Mouse (Mus musculus): ENCODE measurements around the gene Gm9747.

The Gm9747 gene

DNA sequence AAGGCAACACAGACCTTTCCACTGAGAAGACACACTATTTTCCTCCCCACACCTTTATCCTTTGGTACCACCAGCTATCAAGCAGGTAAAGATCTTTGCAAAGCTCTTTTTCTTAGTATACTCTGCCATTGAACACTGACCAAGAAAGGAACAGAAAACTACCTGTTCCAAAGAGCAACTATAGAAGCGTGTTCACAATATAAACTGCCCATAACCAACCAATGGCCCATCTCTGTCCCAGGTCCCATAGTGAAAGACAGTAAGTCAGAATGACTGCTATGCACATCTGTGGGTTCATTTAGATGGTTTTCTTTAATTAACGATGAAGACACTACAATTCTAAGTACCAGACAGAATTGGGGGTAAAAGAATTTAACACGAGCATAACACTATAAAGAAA lies at the start of gene Gm9747:
Gene Gm9747 (plus strand): TSS at position 301 of the 400 bp plus-strand sequence.
- no peak for DNase-seq (ENCODE audit: low read depth, low spot score)

DNA sequence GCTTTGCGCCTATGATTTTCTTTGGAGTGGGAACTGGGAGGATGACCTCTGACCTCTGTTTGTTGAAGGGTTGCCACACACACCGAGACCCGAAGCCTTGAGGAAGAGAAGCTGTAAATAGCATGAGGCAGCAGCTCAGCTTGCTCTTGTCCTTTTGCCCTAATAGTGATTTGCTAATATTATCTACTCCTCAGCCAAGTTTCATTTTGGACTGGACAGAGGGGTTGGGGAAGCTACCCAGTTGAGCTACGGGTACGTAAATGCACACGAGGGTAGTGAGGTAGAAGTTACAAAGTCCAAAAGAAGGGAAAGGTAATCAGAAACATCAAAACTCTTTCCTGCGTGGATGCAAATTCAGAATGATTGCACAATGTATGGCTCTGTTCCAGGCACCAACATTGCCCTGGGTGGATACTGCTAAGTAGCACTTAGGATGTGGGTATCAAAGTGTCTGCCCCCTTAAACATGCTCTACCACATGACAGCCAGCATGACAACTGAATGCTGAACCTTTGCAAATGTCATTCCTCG lies 48.9 kb upstream of the Gm9747 start:
- no peak for DNase-seq (ENCODE audit: low read depth, low spot score)

DNA sequence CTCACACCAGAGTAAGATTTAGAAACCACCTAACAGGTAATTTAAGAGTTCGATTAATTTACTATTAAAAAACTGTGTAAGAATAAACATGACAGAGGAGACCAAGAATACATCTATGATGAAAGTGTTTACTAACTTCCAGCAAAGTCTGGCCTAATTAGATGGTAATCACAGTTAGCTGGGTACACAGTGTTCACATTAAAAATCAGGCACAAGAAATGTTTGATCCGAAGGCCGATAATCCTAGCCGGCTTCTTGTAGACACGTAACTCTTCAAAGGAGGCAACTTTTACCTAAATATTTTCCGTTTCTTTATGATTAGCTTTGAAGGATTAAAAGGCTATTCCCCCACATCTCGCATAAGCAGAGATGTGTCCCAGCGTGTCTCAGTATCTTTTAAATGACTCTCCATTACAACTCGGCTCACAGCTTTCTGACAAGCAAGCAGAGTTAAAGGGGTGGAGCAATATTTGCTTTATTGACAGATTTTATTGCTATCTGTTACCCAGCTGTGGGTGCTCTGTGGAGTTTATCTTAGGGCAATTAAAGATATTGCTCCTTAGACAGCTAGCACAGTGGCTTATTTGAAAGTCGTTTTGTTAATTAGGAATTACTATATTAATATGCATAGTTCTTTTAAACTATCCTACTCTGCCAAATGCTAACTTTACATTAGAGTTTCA lies 44.2 kb upstream of the Gm9747 start:
- DNase-seq (ENCODE audit: low read depth, low spot score), result no peak

DNA sequence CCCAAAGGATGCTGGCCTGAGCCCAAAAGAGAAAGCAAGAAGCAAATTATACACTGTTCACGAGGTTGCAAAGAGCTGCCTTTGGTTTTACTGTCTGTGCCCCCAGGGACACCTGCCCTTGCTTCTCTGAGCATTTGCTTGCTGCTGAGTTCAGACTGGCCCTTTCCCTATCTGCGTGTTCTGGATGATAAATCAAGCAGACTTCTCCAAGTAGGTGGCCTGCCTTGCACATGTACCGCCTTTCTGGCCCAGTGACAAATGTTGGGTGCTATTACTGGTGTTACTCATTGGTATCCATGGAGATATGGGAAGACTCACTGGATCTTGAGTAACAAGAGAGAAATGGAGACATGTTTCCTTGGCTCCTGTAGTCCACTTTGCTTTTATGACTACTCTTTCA lies 43.4 kb upstream of the Gm9747 start:
- no peak for DNase-seq (ENCODE audit: low read depth, low spot score)

DNA sequence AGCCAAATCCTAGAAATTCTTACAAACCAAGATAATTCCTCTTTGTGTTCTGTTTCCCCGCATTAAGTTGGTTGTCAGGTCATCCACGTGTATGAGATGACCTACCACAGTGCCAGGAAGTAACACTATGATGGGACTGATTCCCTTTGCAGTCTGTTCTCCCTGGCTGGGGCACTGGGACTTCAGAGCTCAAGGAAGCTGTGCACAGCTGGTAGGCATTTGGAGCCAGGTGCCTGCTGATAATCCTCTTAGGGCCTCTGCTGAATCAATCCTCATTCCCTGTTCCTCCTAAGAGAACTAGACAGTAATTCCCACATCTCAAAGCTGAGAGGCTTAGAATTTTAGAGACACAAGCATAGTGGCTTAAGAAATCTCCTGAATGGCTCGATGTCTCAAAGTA lies 41.3 kb upstream of the Gm9747 start:
- no peak for DNase-seq (ENCODE audit: low read depth, low spot score)

DNA sequence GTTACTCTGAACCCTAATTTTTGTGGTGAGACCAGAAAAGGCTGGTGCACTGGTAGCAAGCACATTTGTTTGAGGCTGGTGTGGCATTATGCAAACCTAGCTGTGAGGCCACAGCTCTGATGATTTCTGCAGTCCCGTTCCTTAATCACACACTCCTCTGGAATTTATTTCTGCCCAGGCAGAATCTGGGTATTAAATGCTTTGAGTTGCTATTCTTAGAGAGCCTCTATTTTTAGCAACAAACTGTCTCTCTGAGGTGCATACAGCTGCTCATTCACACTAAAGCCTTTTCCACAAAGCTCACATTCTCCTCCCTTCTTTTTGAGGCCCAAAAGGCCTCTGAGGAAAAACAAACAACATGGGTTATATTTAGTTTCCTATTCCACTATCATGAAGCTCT lies 33.0 kb upstream of the Gm9747 start:
- no peak for DNase-seq (ENCODE audit: low read depth, low spot score)

DNA sequence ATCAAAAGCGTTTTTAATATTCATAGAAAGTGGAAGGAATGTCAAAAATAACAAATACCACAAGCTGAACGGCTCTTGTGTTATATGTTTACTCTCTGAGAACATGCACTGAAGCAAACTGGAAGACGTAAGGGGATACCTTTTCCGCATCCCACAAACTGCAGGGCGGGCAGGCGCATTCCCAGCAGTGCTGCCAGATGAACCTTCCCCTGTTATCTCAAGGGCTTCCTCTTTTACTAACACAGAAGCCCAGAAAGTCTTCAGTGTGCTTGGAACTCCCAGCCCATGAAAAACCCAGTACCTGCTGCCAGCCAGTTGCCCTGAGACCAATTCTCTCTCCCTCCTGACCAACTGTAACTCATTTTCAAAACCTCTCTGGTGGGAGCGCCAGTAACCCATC lies 32.3 kb upstream of the Gm9747 start:
- no peak for DNase-seq (ENCODE audit: low read depth, low spot score)

DNA sequence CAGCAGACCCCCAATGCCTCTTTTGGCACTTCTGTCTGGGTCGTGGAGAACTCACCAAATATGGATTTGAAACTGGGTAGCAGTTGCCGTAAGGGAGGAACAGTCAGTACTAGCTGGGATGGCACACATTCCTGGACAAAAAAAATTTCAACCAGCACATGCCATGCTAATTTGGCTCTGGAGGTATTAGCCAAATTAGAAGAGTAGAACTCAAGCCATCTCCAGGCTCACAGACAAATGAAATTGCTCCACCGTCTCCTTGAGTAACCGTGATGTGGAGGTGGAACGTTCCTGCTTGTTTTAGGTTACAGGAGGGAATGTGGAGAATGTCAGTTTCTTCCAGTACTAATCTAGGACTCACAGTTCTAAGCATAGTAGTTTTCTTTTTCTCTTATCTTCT lies 25.4 kb upstream of the Gm9747 start:
- no peak for DNase-seq (ENCODE audit: low read depth, low spot score)

DNA sequence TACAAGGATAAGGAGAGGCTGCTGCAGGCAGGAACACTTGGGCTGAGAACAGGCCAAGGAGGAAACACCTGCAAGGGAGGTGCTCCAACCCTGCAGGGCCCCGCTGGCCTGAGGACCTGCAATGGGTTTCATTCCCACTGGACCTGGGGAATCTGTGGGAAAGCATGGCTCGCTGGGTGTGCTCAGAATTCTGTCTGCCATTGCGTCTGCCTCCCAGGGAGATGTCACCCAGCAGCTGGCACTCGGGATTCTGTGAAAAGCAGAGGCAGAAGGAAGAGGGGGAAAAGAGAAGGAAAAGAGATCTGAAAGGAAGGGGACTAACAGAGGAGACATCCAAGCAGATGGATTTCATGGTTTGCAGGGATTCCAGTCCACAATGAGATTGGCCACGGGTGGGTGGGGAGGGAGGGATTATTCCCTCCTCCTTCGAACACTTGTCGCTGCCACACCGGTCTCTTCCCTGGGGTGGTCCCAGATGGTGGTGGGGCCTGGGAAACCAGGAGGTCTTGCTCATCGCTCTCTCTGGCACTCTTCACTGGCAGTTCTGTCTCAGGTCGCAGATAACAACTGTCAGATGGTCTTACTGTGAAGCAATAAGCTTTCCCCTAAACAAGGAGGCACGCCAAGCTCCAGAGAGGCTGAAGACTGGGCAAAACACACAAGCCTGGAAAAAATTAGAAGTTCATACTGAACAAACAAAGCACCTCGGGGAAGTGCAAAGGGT lies 12.1 kb upstream of the Gm9747 start:
- DNase-seq (ENCODE audit: low read depth, low spot score), result no peak

DNA sequence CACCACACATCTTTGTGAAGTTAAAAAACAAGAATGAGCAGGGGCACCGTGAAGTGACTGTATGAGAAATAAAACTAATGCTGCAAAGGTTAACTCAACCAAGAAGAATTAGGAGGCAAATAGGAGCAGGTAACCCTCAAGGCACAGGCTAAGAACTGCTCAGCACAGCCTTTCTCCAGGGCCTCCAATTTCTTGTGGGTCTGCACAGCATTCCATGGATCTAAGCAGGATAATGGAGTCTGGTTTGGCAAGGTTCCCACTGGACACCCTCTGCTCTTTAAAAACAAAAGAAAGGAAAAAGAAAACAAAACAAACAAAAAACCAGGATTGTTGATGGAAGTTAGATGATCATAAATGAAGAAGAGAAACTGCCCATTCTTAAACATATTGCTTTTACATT lies 11.4 kb upstream of the Gm9747 start:
- DNase-seq (ENCODE audit: low read depth, low spot score), result no peak

DNA sequence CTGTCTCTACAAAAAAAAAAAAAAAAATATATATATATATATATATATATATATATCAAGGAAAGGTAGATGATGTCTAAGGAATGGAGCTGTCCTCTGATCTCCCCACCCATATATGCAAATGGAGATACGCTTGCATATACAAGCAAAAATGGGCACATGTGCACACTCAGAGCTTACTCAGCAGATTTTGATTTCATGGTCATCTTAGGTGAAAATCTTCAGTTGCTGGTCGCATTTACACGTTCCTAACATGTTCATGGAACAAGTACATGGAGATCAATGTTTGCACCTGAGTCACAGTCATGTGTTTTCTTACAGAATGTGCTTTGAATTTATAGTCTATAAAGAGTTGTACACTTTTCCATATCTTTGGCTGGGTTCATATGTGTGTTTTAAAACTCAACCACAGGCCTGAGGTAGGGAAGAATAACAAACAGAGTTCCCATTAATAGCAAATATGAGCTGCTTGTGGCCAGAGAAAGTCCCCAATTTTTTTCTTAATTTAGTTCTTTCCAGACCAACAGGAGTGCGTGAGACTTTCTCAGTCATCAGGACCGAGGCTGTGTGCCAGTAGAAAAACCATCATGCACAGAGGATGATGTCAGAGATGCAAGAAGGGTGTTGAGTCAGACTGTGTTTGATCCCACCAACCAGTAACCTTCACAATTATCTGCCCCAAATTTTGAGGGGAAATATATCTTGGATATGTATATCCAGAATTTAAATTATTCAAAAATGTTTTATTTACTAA lies 9.7 kb upstream of the Gm9747 start:
- DNase-seq (ENCODE audit: low read depth, low spot score), result no peak

DNA sequence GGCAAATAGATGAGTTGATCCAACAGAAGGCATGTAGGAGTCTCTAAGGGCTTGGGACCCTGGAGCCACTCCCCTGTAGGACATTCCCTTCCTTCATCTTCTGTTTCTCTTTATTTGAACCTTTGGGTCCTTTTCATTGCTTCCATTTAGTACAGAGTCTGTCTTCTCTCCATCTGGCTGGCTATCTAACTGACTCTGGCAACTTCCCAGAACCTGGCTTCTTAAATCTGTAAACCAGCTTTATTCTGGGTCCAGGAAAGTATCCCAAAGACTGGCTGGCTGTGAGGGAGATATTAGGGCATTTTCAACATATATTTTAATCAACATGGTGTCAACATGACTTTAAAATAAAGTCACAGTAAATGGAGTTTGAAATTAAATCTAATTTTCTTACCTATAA lies 4.1 kb upstream of the Gm9747 start:
- DNase-seq (ENCODE audit: low read depth, low spot score), result no peak

DNA sequence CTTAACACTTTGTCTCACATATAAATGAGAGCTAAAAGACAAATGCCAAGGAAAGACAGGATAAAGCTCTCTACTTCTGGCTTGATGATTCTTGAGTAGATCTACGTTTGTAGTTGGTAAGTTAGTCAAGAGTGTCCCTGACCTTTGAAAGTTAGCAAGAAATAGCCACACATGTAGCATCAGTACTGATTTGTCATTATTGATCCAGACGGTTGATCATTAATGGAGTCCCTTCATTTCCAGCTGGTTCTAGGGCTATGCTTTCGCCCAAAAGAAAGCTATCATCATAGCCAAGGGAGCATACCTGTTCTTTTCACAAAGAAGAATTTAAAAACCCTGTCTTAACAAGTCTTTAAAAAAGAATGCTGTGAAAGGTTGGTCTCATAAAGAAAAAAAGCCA lies 1.7 kb downstream of the Gm9747 start:
- DNase-seq (ENCODE audit: low read depth, low spot score), result no peak

DNA sequence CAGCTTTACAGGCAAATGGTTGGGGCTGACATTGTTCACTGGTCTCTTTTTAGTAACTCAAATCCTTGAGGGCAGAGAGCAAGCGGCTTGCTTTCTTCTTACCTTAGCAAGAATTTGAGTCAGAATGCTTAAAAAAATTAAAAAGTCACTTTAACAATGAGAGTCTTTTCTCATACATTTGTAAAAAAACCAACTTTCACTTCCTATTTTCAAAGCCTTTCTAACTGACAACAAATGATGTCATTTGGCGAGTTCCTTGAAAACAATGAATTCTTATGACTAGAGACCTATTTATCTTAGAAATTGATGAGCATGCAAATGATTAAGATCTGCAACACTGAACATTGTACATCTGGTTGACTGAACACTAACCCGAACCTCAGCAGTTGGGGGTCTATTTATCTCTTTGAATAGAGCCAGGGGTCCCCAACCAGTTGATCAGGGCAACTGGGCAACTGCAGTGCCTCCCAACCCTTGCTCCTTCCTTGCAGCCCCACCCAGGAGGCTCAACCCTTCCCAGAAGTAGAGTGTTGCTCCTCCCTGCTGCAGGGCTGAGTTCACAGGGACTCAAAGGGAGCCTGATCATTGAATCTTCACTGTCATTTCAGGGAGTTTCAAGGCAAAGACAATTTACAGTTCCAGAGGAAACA lies 2.7 kb downstream of the Gm9747 start:
- DNase-seq (ENCODE audit: low read depth, low spot score), result no peak

DNA sequence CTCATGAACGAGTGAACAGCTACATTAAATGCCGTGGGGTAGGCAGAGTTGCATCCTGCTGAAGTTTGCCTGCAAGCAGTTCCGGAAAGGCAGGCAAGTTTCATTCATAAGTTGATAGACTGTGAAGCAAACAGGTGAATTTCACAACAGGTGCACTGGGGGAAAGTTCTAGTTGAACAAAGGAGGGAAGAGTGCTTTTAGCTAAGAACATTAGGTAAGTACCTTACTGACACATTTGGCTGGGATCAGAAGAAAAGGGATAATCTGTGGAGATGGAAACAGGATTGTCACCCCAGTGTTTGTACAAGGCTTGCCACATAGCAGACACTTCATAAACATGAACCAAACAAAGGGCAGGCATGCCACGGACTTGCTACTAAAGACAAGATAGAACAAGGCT lies 5.3 kb downstream of the Gm9747 start:
- no peak for DNase-seq (ENCODE audit: low read depth, low spot score)

DNA sequence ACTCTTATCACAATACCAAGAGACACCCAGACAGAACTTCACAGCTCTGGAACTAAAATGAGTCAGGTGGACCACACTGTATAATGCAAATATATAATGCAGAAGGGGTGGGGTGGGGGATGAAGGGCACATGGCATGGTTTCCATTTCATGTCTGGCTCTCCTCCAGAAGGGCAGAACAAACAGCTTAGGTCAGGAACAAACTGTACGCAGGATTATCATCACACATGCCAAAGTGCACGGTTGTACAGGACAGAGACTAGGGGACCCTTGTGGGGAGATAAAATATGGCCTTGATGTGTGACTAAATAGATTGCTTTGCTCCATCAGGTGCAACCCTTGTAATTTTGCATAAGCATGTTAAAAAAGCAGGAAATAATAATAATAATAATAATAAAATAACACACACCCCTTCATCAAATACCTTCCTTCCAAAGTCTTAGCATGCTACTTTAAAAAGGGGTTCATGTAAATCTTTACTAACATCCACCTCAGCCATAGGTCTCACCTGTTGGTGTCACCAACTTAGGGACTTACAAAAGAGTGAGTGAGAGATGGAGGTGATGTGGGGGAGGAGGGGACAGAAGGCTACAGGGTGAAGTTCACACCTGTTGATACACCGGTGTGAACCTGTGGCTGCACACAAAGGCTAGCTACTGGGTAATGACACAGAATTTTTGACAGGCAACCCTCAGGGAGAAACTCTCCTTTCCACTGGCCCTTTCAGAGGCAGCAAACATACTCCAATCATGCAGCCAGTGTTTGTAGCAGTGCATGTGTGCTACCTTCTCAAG lies 6.7 kb downstream of the Gm9747 start:
- no peak for DNase-seq (ENCODE audit: low read depth, low spot score)

DNA sequence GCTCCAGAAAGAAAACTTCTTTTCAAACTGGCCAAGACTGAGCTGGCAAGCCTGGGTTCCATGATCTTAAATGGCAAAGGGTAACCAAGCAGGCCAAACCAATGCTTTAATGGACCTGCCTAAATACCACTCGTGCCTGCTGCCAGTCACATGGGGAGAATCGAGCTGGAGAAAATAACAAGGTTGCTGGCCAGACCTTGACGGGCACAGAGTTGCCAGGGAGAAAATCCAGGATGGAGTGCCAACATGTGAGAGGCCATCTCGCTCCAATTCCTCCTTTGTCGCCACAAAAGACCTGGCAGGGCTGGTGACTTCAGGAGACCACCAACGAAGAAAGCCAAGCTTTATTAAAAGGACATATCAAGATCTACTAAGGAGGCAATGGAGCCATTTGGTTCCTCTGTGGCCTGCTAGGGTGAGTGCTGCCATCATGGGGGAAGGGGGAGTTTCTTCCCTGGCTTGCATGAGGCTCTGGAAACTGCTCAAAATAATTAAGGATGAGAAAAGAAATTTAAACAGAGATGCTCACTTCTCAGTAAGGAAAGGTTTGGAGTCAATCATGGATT lies 10.4 kb downstream of the Gm9747 start:
- no peak for DNase-seq (ENCODE audit: low read depth, low spot score)

DNA sequence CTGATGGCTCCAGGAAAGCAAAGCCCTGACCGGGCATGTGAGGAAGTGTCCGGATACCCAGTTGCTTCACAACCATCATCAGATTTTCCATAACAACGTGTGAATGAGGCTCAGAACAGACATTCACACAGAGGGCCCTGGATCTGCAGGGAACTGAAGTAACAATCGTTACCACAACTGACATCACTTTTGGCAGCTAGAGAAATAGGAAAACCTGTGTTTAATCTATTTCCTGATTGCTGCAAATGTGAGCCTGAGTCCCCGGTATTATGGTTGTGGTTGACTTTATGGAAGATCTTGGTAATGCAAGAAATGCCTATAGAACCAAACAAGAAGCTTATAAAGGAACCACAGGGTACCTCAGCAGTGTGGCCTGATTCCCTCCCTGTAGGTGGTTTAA lies 12.1 kb downstream of the Gm9747 start:
- no peak for DNase-seq (ENCODE audit: low read depth, low spot score)

DNA sequence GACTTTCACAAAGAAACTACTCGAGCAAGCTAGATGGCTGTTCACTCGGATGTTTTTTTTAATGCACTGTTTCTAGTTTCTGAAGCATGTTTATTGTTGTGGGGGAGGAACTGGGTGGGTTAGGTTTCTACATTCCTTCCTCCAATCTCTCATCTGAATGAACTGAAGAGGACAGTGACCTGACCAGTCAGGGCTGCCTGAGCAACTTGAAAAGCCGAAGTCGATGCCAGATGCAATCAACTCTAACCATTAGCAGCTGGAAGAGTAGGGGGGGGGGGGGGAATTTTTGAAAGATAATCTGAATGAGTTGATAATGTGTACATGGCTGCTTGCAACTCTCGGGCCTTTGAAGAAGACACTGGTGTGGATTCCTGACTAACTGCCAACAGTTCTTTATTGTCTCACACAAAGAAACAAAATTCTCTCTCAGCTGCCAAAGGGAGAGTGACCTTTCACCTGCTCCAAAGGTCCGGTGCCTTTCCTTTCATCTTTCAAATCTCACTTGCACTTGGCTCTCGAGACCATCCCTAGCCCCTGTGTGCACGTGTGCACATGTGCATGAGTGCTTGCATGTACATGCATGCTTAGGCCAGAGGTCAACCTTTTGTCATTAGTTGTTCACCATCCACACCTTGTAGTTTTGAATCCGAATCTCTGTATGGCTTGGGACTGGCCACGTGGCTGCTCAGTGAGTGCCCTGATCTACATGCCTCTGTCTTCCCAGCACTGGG lies 14.5 kb downstream of the Gm9747 start:
- no peak for DNase-seq (ENCODE audit: low read depth, low spot score)

DNA sequence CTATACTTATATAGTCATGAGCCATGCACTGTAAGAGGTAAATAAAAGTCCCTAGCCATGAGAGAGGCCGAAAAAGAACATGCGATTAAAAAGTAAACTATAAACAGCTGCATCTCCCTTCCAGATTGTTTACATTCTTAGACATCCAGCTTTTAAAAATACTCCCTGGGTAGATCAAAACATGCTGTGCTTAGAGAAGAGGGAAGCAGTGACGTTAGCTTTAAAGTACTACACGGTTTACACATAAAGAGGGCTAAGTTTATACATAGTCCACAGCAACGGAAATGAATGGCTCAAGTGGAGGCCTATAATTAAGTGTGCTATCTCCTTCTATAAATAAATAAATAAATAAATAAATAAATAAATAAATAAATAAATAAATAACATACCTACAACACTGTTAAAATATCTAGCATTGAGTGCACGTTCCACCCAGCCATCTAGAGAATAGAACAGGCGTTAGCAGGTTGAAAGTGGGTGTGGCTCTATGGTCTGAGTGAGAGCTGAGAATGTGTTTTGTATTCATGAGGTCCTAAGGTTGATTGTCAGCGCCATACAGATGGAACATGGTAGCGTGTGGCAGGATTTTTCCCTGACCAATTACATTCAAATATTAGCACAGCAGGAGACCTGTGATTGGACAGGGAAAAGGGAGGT lies 21.0 kb downstream of the Gm9747 start:
- peak; percentile 11 for DNase-seq (ENCODE audit: low read depth, low spot score)

Measured in ES-CJ7 (cell line).